Mouse (Mus musculus): ENCODE data around the gene Hist1h1a. TPM values are rescaled to one million over a fixed set of nuclear protein-coding genes. Genes with fewer than 3 reads are reported as not detected.
"Not testable (repeated sequence)": the region's sequence is repeated elsewhere in the genome, so short reads cannot be mapped to it uniquely, and the experiment has no call there.

Hist1h1a gene
- polyA plus RNA-seq, 2 experiments: 3.6 to 5.4 TPM

GRCm38 (mm10) chr13:23743963-23744362, 19.5 kb upstream of the Hist1h1a start:
- Histone ChIP-seq H3K4me3 (replicated peaks; ENCODE audit: low read length) (peak overlapping the region; percentile 42; the same call in 1 of the 2 replicates), H3K27ac (replicated peaks; ENCODE audit: low read depth, low read length) (peak overlapping the region; percentile 73), H3K36me3 (ENCODE audit: control insufficient read depth, insufficient read depth, low read length) (no peaks in the 10 kb centered on the region), H3K9me3 (ENCODE audit: control insufficient read depth, low read length) (no peaks in the 10 kb centered on the region), H3K4me1 (ENCODE audit: control insufficient read depth, insufficient read depth, low read length) (peaks cover 20% of the 10 kb centered on the region), H3K4me2 (replicated peaks; ENCODE audit: low read depth, low read length, severe bottlenecking) (peak overlapping the region; percentile 41; the same call in 1 of the 2 replicates), H3K27me3 (ENCODE audit: control insufficient read depth, insufficient read depth, low read length) (no peaks in the 10 kb centered on the region), H3K9ac (ENCODE audit: low read depth, low read length, severe bottlenecking) (peak overlapping the region; percentile 49)
- ATAC-seq (ENCODE audit: low FRiP score, low read depth): no peak
- 0 out of 2 replicates have a peak, but pooled peaks have one; percentile 16 for TF ChIP-seq POLR2A (IDR thresholded peaks at IDR 0.05; ENCODE audit: borderline replicate concordance, extremely low read depth, insufficient read depth, insufficient read length)
- 38% methylated on average over 4 of the region's 4 CpGs for WGBS
- DNase-seq (ENCODE audit: low spot score): no peak

- H3K4me2 ChIP-seq (replicated peaks; ENCODE audit: low read depth, low read length, severe bottlenecking): peak overlapping the region; percentile 69
- WGBS: 1% methylated on average over 13 of the region's 36 CpGs
- peak overlapping the region; percentile 73 for H3K27ac ChIP-seq (replicated peaks; ENCODE audit: low read depth, low read length)
- H3K4me3 ChIP-seq (replicated peaks; ENCODE audit: low read length): peak overlapping the region; percentile 42
- H3K9ac ChIP-seq (ENCODE audit: low read depth, low read length, severe bottlenecking): peak overlapping the region; percentile 49
- TF ChIP-seq POLR2A (IDR thresholded peaks at IDR 0.05; ENCODE audit: borderline replicate concordance, extremely low read depth, insufficient read depth, insufficient read length): no peak
- H3K36me3 ChIP-seq (ENCODE audit: control insufficient read depth, insufficient read depth, low read length): no peaks in the 10 kb centered on the region
- no peak for ATAC-seq (ENCODE audit: low FRiP score, low read depth)
- no peaks in the 10 kb centered on the region for H3K27me3 ChIP-seq (ENCODE audit: control insufficient read depth, insufficient read depth, low read length)
- H3K9me3 ChIP-seq (ENCODE audit: control insufficient read depth, low read length): no peaks in the 10 kb centered on the region
- no peak for DNase-seq (ENCODE audit: low spot score)
- peaks cover 20% of the 10 kb centered on the region for H3K4me1 ChIP-seq (ENCODE audit: control insufficient read depth, insufficient read depth, low read length)
Observed at GRCm38 (mm10) chr13:23744421-23745380, 18.8 kb upstream of the Hist1h1a start.

- Histone ChIP-seq H3K4me3 (replicated peaks; ENCODE audit: low read length) (peak within 1 kb of the TSS; percentile 42), H3K9ac (ENCODE audit: low read depth, low read length, severe bottlenecking) (peak within 1 kb of the TSS; percentile 59), H3K4me2 (replicated peaks; ENCODE audit: low read depth, low read length, severe bottlenecking) (peak within 1 kb of the TSS; percentile 69), H3K27me3 (ENCODE audit: control insufficient read depth, insufficient read depth, low read length) (no peaks in the 10 kb centered on the region), H3K4me1 (ENCODE audit: control insufficient read depth, insufficient read depth, low read length) (peaks cover 16% of the 10 kb centered on the region), H3K27ac (replicated peaks; ENCODE audit: low read depth, low read length) (peak within 1 kb of the TSS; percentile 96), H3K36me3 (ENCODE audit: control insufficient read depth, insufficient read depth, low read length) (no peaks in the 10 kb centered on the region), H3K9me3 (ENCODE audit: control insufficient read depth, low read length) (no peaks in the 10 kb centered on the region)
- ATAC-seq (ENCODE audit: low FRiP score, low read depth) (peak; percentile 71), DNase-seq (ENCODE audit: low spot score) (peak; percentile 95)
- no peak; the same call in 1 of the 2 replicates for TF ChIP-seq POLR2A (IDR thresholded peaks at IDR 0.05; ENCODE audit: borderline replicate concordance, extremely low read depth, insufficient read depth, insufficient read length)
- under 1% methylated on average over 23 of the region's 28 CpGs for WGBS
Observed at GRCm38 (mm10) chr13:23745381-23746161, 17.9 kb upstream of the Hist1h1a start, which contains the start of gene Hist1h3c. Hist1h3c (minus strand) TSS chr13:23745602.

- Histone ChIP-seq H3K4me3 (replicated peaks; ENCODE audit: low read length) (peak within 1 kb of the TSS; percentile 42), H3K4me2 (replicated peaks; ENCODE audit: low read depth, low read length, severe bottlenecking) (peak within 1 kb of the TSS; percentile 69), H3K9ac (ENCODE audit: low read depth, low read length, severe bottlenecking) (peak within 1 kb of the TSS; percentile 59), H3K27ac (replicated peaks; ENCODE audit: low read depth, low read length) (peak within 1 kb of the TSS; percentile 96), H3K4me1 (ENCODE audit: control insufficient read depth, insufficient read depth, low read length) (0 out of 2 replicates have a peak, but pooled peaks cover 11% of the 10 kb centered on the region)
- DNase-seq (ENCODE audit: low spot score): peak; percentile 95
- 1% methylated on average over 32 of the region's 58 CpGs for WGBS
- TF ChIP-seq POLR2A (IDR thresholded peaks at IDR 0.05; ENCODE audit: borderline replicate concordance, extremely low read depth, insufficient read depth, insufficient read length): peak; percentile 63; the same call in 1 of the 2 replicates
- H3K36me3 ChIP-seq (ENCODE audit: control insufficient read depth, insufficient read depth, low read length); H3K9me3 ChIP-seq (ENCODE audit: control insufficient read depth, low read length); H3K27me3 ChIP-seq (ENCODE audit: control insufficient read depth, insufficient read depth, low read length): not testable (repeated sequence)
- peak; percentile 87 for ATAC-seq (ENCODE audit: low FRiP score, low read depth)
Observed at GRCm38 (mm10) chr13:23746201-23747080, 17.0 kb upstream of the Hist1h1a start, which contains the start of gene Hist1h2bb. Hist1h2bb (plus strand) TSS chr13:23746734.

Measured in limb, embryonic 14.5 days (tissue).